8 mouse cellular contexts compared by ENCODE assay signal in genomic region chr3:122903746-122904433, GRCm38 (mm10). TPM values are rescaled to one million over a fixed set of nuclear protein-coding genes. Genes with fewer than 3 reads are reported as not detected.
DNase-seq lines count a peak whose midpoint lies in the region; ATAC-seq and TF ChIP-seq lines count a peak whose summit lies in the region.
"Had no signal": no experiment of that assay in that cellular context is flagged by ENCODE, and none has a peak within 500 bp of the region (broad histone marks: within the 10 kb centered on the region; RNA-seq: fewer than 3 reads in every experiment).

No protein-coding gene starts in this region.

- no peak for TF ChIP-seq POLR2A in brain, embryonic 14.5 days (IDR thresholded peaks at IDR 0.05; ENCODE audit: borderline replicate concordance, extremely low read depth, insufficient read depth, insufficient read length, poor library complexity, severe bottlenecking)

- TF ChIP-seq CTCF in brain, embryonic 14.5 days (IDR thresholded peaks at IDR 0.05; ENCODE audit: borderline replicate concordance, extremely low read depth, insufficient read depth, insufficient read length) = peak; percentile 88

- peak; percentile 96 for ATAC-seq in megakaryocyte progenitor cell, adult 5-6 weeks (replicated peaks; ENCODE audit: poor library complexity)

- DNase-seq in urinary bladder, postnatal 14 days (ENCODE audit: low spot score) = peak; percentile 54
- DNase-seq in urinary bladder, adult 2 months (ENCODE audit: low spot score) = no peak
- DNase-seq in brain, embryonic 14.5 days (ENCODE audit: low read depth) = peak; percentile 87
- peak; percentile 71 for DNase-seq in forelimb bud, embryonic 11.5 days (ENCODE audit: low read depth, low spot score)
- DNase-seq in kidney, postnatal 4 days = peak; percentile 71 to 74
- DNase-seq in skeletal muscle tissue, adult 2 months (ENCODE audit: low read depth, low spot score) = peak; percentile 13

RNA-seq across cellular contexts. Expression of gene Fabp2, which starts 9.0 kb away (rescaled TPM):
- 0.37 and 0.38 TPM in 2 replicates for polyA plus RNA-seq in urinary bladder, adult 2 months (2012; rRNA removed)
- not detected in 2 replicates for polyA plus RNA-seq in brain, embryonic 14.5 days (2012; rRNA removed)
- total RNA-seq in megakaryocyte progenitor cell, adult 5-6 weeks (2015) = not detected in 2 replicates
- not detected in 2 replicates for total RNA-seq in megakaryocyte progenitor cell, adult 5-6 weeks (2017)
- polyA plus RNA-seq: heart, embryonic 13.5 days had no signal

RNA-seq across cellular contexts. Expression of gene Gm10959, which starts 15.3 kb away (rescaled TPM):
- not detected in 2 replicates for polyA plus RNA-seq in urinary bladder, adult 2 months (2012; rRNA removed)
- not detected in 2 replicates for polyA plus RNA-seq in brain, embryonic 14.5 days (2012; rRNA removed)
- total RNA-seq in megakaryocyte progenitor cell, adult 5-6 weeks (2015) = not detected in 2 replicates
- total RNA-seq in megakaryocyte progenitor cell, adult 5-6 weeks (2017) = not detected in 2 replicates
- polyA plus RNA-seq: heart, embryonic 13.5 days had no signal

RNA-seq across cellular contexts. Expression of gene 1810037I17Rik, which starts 20.1 kb away (rescaled TPM):
- 73.1 and 86.1 TPM in 2 replicates for polyA plus RNA-seq in urinary bladder, adult 2 months (2012; rRNA removed)
- 34.3 and 45.9 TPM in 2 replicates for polyA plus RNA-seq in brain, embryonic 14.5 days (2012; rRNA removed)
- 65.0 and 75.6 TPM in 2 replicates for total RNA-seq in megakaryocyte progenitor cell, adult 5-6 weeks (2015)
- total RNA-seq in megakaryocyte progenitor cell, adult 5-6 weeks (2017) = 29.4 and 34.7 TPM in 2 replicates
